Mouse (Mus musculus) cortical plate, adult 2 months (tissue): ENCODE data around the gene Cul7. TPM values are rescaled to one million over a fixed set of nuclear protein-coding genes. Genes with fewer than 3 reads are reported as not detected.

Source experiments
- H3K27ac ChIP-seq: fragments of 200-500 bp; 2 replicates; pipeline ENCODE4 v1.5.1; 2012; ENCODE audit warnings: low read length, control low read depth, inconsistent platforms; ENCODE audit not compliant: insufficient read depth
- H3K4me1 ChIP-seq: fragments of 200-500 bp; 2 replicates; pipeline ENCODE4 v1.6.1; 2011; ENCODE audit warnings: low read length; ENCODE audit not compliant: control insufficient read depth, insufficient read depth
- H3K4me3 ChIP-seq: fragments of 200-500 bp; 2 replicates; pipeline ENCODE4 v1.5.1; 2011; ENCODE audit warnings: mild to moderate bottlenecking, low read length, control low read depth; ENCODE audit not compliant: insufficient read depth
- CTCF ChIP-seq: fragments of 200-500 bp; IDR thresholded peaks from 2 replicates; pipeline ENCODE4 v1.5.1; 2011; ENCODE audit warnings: mild to moderate bottlenecking, control low read depth, low read length; ENCODE audit not compliant: insufficient read depth; ENCODE audit errors: extremely low read depth
- POLR2A ChIP-seq: fragments of 200-500 bp; IDR thresholded peaks from 2 replicates; pipeline ENCODE4 v1.6.1; 2011; ENCODE audit warnings: mild to moderate bottlenecking, low read length, control low read depth; ENCODE audit not compliant: insufficient read depth; ENCODE audit errors: extremely low read depth
- polyA plus RNA-seq: library from polyadenylated mRNA; depleted of rRNA; stranded (reverse); fragments of >200 nt; gene quantifications from 2 replicates; pipeline ENCODE4 v1.2.3, GENCODE M21; 2012

Cul7 gene
- polyA plus RNA-seq, 1 experiment = 25.8 TPM

DNA sequence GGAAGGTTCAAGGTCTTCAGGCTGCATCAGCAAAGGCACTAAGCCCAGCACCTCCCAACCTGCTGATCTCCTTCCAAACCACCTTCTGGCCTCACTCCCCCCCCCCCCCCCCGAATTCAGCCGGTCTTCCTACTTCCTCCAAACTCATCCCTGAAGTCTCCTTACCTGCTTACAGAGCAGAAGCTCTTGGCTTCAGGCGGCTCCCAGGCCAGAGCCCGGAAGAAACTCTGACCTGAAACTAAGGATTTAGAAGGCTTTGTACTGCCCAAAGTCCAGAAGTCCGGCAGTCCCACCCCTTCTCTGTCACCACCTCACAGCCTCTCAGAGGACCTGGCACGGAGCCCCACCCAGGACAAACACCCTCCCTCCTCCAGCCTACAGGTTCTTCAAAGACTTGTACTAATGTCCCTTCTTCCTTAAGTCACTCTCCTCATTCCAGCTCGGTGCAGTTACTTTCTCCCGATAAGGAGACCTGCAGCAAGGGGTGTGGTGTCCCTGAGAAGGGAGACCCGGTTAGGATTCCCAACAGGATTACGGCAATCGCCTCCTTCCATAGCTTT is 5.1 kb upstream of the Cul7 start:
- Histone ChIP-seq H3K27ac (no peak overlapping the region), H3K4me3 (peak overlapping the region; percentile 60), H3K4me1 (no peaks in the 10 kb centered on the region; the same call in 1 of the 2 replicates)
- no peak for TF ChIP-seq CTCF
- TF ChIP-seq POLR2A = no peak

DNA sequence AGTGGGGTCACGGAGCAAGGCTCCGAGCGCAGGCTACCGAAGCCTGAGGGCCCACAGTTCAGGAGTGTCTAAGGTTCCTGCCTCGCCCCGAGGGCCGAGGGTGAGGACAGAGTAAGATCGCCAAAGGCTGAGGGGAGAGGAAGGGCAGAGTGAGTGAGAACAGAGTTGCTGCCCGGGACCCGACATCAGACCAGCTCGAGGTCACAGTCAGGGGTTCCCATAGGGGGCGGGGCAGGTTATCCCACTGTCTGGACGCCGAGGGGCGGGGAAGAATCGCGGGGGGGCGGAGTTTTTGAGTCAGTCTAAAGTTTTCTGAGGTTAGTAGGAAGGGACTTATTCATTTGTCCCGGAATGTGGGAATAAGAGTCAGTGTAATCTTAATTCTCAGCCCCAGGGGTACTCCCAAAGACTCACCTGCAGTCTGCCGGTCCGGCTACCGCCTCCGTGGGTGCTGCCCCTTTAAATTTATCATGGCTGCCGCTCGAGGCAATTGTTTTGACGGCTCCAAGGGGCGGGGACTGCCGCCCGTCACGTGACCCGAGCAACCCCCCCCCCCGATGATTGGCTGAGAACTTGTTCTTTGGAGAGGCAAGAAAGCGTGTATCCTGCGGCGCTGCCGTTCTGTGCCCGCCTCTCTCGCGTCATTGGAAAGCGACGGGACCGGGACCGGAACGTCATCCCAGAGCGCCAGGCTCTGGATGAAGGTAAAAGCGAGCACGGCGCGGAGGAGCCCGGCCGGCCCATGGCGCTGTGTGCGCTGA is 4.4 kb upstream of the Cul7 start, which contains the start of the genes Klc4 and Mrpl2:
TSS of gene Klc4 (minus strand) at position 462 of the 761 bp plus-strand sequence.
TSS of gene Mrpl2 (plus strand) at position 669 of the 761 bp plus-strand sequence.
- TF ChIP-seq POLR2A = peak; percentile 91
- TF ChIP-seq CTCF = no peak
- H3K4me1 ChIP-seq = no peaks in the 10 kb centered on the region; the same call in 1 of the 2 replicates
- peak within 1 kb of the TSS; percentile 55; the same call in 1 of the 2 replicates for H3K27ac ChIP-seq
- H3K4me3 ChIP-seq = peak within 1 kb of the TSS; percentile 60

DNA sequence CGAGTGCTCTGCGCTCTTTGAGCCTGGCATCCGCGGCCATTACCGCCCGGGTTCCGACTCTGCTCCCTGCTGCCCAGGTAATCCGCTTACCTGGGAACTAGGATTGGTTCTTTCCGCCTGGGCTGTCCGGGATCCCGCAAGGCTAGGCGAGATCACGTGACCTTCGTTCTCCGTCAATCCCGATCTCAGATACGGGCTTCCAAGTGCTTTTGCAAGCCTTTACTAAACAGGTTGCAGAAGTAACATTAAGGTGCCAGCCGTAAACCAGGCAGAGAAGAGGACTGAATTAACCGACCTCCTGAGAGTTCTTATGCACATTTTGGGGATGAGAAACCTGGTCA is 3.8 kb upstream of the Cul7 start:
- TF ChIP-seq POLR2A = no peak
- no peak for TF ChIP-seq CTCF
- H3K27ac ChIP-seq = peak overlapping the region; percentile 55; the same call in 1 of the 2 replicates
- peak overlapping the region; percentile 60 for H3K4me3 ChIP-seq
- peaks cover 3% of the 10 kb centered on the region for H3K4me1 ChIP-seq

DNA sequence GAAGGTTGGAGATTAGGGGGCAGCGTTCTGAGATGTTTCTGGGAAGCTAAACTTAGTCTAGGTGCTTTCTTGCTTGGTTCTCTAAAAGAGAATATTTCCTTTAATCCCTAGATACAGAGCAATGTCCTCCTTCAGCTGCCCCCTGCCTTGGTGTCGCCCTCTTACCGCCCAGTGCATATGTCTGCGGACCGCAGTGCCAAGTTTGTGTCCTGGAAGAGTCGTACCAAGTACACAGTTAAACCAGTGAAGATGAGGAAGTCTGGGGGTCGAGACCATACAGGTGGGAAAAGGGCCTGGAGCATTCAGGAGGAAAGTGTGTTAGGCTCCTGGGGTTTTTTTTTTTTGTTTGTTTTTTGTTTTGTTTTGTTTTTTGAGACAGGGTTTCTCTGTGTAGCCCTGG is 2.9 kb upstream of the Cul7 start:
- peaks cover 7% of the 10 kb centered on the region for H3K4me1 ChIP-seq
- H3K27ac ChIP-seq = no peak overlapping the region
- no peak overlapping the region; the same call in 1 of the 2 replicates for H3K4me3 ChIP-seq
- TF ChIP-seq CTCF = no peak
- TF ChIP-seq POLR2A = no peak

DNA sequence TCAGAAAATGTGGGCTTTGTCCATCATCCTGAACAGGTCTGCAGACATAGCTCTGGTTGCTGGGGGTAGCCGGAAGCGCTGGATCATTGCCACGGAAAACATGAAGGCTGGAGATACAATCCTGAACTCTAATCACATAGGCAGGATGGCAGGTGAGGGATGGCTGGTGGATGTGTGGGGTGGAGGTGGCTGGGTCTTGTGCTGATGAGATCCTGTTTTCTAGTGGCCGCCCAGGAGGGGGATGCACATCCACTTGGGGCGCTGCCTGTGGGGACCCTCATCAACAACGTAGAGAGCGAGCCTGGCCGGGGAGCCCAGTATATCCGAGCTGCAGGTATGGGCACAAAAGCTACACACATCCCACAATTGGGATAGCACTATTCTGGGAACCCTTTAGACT is 1.7 kb upstream of the Cul7 start:
- Histone ChIP-seq H3K27ac (no peak overlapping the region), H3K4me1 (peaks cover 7% of the 10 kb centered on the region), H3K4me3 (no peak overlapping the region)
- TF ChIP-seq CTCF = no peak
- TF ChIP-seq POLR2A = no peak

DNA sequence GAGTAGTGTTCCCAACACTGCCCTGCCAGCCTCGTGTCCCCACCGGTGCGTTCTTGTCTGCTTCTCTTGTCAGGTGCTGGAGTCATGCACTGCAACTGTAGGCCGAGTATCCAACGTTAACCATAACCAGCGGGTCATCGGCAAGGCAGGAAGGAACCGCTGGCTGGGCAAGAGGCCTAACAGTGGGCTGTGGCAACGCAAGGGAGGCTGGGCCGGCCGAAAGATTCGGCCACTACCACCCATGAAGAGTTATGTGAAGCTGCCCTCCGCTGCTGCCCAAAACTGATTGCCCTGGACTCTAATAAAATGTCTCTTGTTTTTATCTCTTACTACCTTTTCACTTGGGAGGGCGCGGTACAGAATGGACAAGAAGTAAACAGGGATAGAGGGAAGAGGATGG is 326 bp upstream of the Cul7 start:
- Histone ChIP-seq H3K27ac (peak overlapping the region; percentile 3), H3K4me1 (peaks cover 7% of the 10 kb centered on the region), H3K4me3 (peak overlapping the region; percentile 64)
- TF ChIP-seq CTCF (no peak), POLR2A (no peak)

DNA sequence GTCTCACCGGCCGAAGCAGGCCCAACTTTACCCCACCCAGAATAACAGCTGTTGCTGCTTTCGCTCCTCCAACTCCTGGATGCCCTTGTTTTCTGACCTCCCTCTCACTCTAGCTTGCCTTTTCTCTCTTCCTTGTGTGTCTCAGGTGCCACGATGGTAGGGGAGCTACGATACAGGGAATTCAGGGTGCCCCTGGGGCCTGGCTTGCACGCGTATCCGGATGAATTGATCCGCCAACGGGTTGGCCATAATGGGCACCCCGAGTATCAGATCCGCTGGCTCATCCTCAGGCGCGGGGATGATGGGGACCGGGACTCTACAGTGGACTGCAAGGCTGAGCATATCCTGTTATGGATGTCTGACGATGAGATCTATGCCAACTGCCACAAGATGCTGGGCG is 1.2 kb downstream of the Cul7 start:
- 0 out of 2 replicates have a peak overlapping the region, but pooled peaks have one; percentile 50 for H3K27ac ChIP-seq
- TF ChIP-seq CTCF (no peak), POLR2A (no peak)
- H3K4me1 ChIP-seq = peaks cover 7% of the 10 kb centered on the region
- peak overlapping the region; percentile 64; the same call in 1 of the 2 replicates for H3K4me3 ChIP-seq

DNA sequence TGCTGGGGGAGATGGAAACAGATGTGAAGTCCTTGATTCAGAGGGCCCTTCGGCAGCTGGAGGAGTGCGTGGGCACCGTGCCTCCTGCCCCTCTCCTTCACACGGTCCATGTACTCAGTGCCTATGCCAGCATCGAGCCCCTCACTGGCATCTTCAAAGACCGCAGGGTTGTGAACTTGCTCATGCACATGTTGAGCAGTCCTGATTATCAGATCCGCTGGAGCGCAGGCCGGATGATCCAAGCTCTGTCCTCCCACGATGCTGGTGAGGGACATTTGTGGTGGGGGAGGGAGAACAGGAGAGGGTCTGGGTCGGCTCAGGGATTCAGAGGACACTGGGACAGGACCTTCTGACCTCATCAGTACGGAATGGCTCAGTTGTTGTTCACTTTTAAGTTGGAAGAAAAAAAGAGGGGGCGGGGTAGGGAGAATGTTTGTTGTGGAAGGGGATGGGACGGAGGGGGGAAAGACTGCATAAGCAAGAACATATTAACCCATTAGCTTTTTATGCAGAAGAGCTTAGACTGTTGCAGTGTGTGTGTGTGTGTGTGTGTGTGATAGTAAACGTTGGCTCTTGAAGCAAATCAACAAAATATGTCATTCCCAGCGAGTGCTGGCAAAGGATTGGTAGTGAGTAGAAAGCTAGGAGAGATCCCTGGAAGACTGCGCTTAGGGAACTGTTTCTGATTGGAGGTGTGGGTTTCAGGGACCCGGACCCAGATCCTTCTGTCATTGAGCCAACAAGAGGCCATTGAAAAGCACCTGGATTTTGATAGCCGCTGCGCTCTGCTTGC is 1.8 kb downstream of the Cul7 start:
- TF ChIP-seq POLR2A (no peak), CTCF (no peak)
- H3K4me1 ChIP-seq = peaks cover 7% of the 10 kb centered on the region
- no peak overlapping the region; the same call in 1 of the 2 replicates for H3K4me3 ChIP-seq
- no peak overlapping the region for H3K27ac ChIP-seq

DNA sequence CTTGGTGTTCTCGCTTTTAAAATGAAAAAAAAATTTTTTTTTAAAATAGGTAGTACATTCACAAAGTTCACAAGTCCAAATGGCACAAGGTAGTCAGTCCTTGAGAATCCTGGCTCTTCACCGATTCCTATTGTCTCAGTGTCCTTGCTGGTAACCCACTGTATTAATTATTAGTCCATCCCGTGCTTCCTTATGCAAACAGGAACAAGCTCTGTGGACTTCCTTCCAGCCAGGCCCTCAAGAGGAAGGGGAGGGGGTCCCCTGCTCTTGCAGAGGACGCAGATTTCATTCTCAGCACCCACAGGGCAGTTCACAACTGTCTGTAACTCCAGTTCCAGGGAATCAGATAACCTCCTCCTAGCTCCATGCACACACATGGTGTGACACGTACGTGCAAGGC is 5.9 kb downstream of the Cul7 start:
- H3K4me1 ChIP-seq = peaks cover 6% of the 10 kb centered on the region
- no peak overlapping the region for H3K4me3 ChIP-seq
- no peak overlapping the region for H3K27ac ChIP-seq
- TF ChIP-seq POLR2A (no peak), CTCF (no peak)

DNA sequence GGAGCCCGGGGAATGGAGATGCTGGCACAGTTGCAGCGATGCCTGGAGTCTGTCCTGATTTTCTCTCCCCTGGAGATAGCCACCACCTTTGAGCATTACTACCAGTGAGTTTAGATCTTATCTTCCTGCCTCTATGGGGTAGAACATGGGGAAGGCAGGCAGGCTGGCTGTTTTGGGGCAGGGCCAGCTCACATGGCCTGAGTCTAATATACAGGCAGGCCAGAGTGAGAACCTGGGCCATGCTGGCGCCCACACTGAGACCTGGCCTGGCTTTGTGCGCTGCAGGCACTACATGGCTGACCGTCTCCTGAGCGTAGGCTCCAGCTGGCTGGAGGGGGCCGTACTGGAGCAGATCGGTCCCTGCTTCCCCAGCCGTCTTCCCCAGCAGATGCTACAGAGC is 11.2 kb downstream of the Cul7 start:
- no peak for TF ChIP-seq POLR2A
- no peak for TF ChIP-seq CTCF
- Histone ChIP-seq H3K4me3 (no peak overlapping the region), H3K4me1 (no peaks in the 10 kb centered on the region), H3K27ac (no peak overlapping the region)

DNA sequence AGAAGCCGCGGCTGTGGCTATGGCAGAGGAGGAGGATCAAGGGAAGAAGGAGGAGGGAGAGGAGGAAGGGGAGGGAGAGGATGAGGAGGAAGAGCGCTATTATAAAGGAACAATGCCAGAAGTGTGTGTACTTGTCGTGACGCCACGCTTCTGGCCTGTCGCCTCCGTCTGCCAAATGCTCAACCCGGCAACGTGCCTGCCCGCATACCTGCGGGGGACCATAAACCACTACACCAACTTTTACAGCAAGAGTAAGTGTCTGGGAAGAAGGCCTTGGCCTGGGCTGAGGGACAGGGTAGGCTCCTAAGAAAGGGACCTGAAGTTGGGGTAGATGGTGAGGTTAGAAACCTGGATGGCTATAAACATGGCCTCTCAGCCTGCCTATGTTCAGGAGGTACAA is 11.8 kb downstream of the Cul7 start:
- no peaks in the 10 kb centered on the region for H3K4me1 ChIP-seq
- H3K4me3 ChIP-seq = no peak overlapping the region
- H3K27ac ChIP-seq = no peak overlapping the region
- no peak for TF ChIP-seq CTCF
- TF ChIP-seq POLR2A = no peak
